10 mouse cellular contexts compared by ENCODE assay signal in the genomic region with DNA sequence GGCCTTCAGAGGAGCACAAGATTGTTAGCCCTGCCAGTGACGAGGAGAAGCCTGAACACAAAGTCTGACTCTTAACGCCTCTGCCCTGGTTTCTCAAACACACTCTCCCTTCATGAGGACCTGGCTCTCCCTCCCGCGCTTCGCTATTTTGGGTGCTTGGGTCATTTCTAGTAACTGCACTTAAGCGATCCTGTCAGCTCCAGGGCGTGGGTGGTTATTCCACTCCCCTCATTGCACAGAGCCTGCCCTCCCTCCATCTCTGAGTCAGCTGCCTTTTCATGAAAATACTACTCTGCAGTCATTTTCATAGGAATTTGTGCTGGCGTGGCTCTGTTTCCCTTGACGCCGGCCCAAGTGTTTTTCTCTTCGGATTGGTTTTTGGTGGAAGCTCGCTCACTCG. TPM values are rescaled to one million over a fixed set of nuclear protein-coding genes. Genes with fewer than 3 reads are reported as not detected.
A peak's percentile ranks its signal among the peaks of the same experiment; 100 is the strongest.
DNase-seq lines count a peak whose midpoint lies in the region; ATAC-seq lines count a peak whose summit lies in the region.
"Had no signal": no experiment of that assay in that cellular context is flagged by ENCODE, and none has a peak within 500 bp of the region (broad histone marks: within the 10 kb centered on the region; RNA-seq: fewer than 3 reads in every experiment).

No protein-coding gene starts in this region.

- peak; percentile 14 for DNase-seq in urinary bladder, postnatal 14 days (ENCODE audit: low spot score)
- DNase-seq in urinary bladder, adult 2 months (ENCODE audit: low spot score), result no peak
- DNase-seq in heart, postnatal 10 days, result peak; percentile 22 to 29
- DNase-seq in embryo, embryonic 10 days (ENCODE audit: low spot score), result no peak
- DNase-seq in liver, result no peak
- DNase-seq: liver, postnatal 0 days had no signal

- no peaks in the 10 kb centered on the region for H3K9me3 ChIP-seq in limb, embryonic 13.5 days
- H3K9me3 ChIP-seq in intestine, embryonic 16.5 days (ENCODE audit: control insufficient read depth, low read length), result no peaks in the 10 kb centered on the region

- H3K36me3 ChIP-seq in limb, embryonic 13.5 days, result no peaks in the 10 kb centered on the region
- H3K36me3 ChIP-seq in intestine, embryonic 16.5 days (ENCODE audit: control insufficient read depth, insufficient read depth, low read length), result no peaks in the 10 kb centered on the region

- H3K4me2 ChIP-seq in limb, embryonic 13.5 days (replicated peaks), result no peak overlapping the region; the same call in 1 of the 2 replicates
- no peak overlapping the region for H3K4me2 ChIP-seq in intestine, embryonic 16.5 days (ENCODE audit: low read depth, low read length)

- H3K27ac ChIP-seq in limb, embryonic 13.5 days, result peak overlapping the region; percentile 28; the same call in 1 of the 2 replicates
- no peak overlapping the region for H3K27ac ChIP-seq in intestine, embryonic 16.5 days (ENCODE audit: low read length)

- ATAC-seq in limb, embryonic 13.5 days (ENCODE audit: low FRiP score, low read depth), result peak; percentile 46
- ATAC-seq in intestine, embryonic 16.5 days, result no peak
- ATAC-seq: forebrain, embryonic 16.5 days; liver, postnatal 0 days; Patski had no signal

- H3K9ac ChIP-seq in limb, embryonic 13.5 days, result 0 out of 2 replicates have a peak overlapping the region, but pooled peaks have one; percentile 14
- no peak overlapping the region for H3K9ac ChIP-seq in intestine, embryonic 16.5 days (ENCODE audit: low read depth, low read length)
- H3K9ac ChIP-seq: liver, postnatal 0 days had no signal

- no peaks in the 10 kb centered on the region for H3K27me3 ChIP-seq in limb, embryonic 13.5 days
- no peaks in the 10 kb centered on the region for H3K27me3 ChIP-seq in intestine, embryonic 16.5 days (replicated peaks; ENCODE audit: control insufficient read depth, insufficient read depth, low read length)

- intact Hi-C loops in heart, postnatal 10 days (cut with DNase I), result loop anchor here (10.0 kb wide), 1 partner anchor 368 kb away; no protein-coding TSS in a partner anchor

- peaks cover 67% of the 10 kb centered on the region for H3K4me1 ChIP-seq in limb, embryonic 13.5 days
- H3K4me1 ChIP-seq in intestine, embryonic 16.5 days (ENCODE audit: control insufficient read depth, insufficient read depth, low read length), result no peaks in the 10 kb centered on the region

- WGBS in limb, embryonic 13.5 days, result 45% methylated on average over 13 of the region's 13 CpGs
- 67% methylated on average over 13 of the region's 13 CpGs for WGBS in intestine, embryonic 16.5 days

- no peak overlapping the region for H3K4me3 ChIP-seq in limb, embryonic 13.5 days
- no peak overlapping the region for H3K4me3 ChIP-seq in intestine, embryonic 16.5 days (ENCODE audit: low read length)

RNA-seq across cellular contexts. Expression of gene Erg, which starts 13.2 kb away (rescaled TPM):
- 6.1 and 8.3 TPM in 2 replicates for polyA plus RNA-seq in urinary bladder, adult 2 months (2012; rRNA removed)
- 10 to 100 TPM; 49.6 to 54.5 TPM for total RNA-seq in heart, postnatal 10 days (2021)
- polyA plus RNA-seq in limb, embryonic 13.5 days (2015; fragmentation: Nextera tagmentation; extraction: Ambion mirVana), result 27.7 and 33.0 TPM in 2 replicates
- polyA plus RNA-seq in intestine, embryonic 16.5 days (2015; fragmentation: Nextera tagmentation; extraction: Ambion mirVana), result 3.7 and 3.8 TPM in 2 replicates
- polyA plus RNA-seq: Patski had no signal

Comparison
In these comparisons a context has a peak if more than half of its experiments do, and no peak if none do; other contexts are left out.
1. DNase-seq: peak in urinary bladder, postnatal 14 days (single experiment) and heart, postnatal 10 days (2 of 2); none in urinary bladder, adult 2 months (single experiment), embryo, embryonic 10 days (single experiment) and liver (single experiment).